Mouse (Mus musculus) T-helper 17 cell (primary cell): ENCODE results near the gene Prph.

Source experiments
- in situ Hi-C, 2 experiments: fragments of 300-600 bp; cut with MboI, MseI; formaldehyde crosslinking; loops; 1 replicate in 1 of 2; 2 replicates in 1 of 2; pipeline ENCODE4 v1.15.1; 2025; ENCODE audit warnings: high pct_unique_total_duplicates in 2 of 2

Gene Prph

GRCm38 (mm10) chr15:99032726-99033250, 22.2 kb upstream of the Prph start:
- in situ Hi-C loops, result loop anchor here (5.0 to 10.0 kb wide), 2 partner anchors 100 to 518 kb away; partner anchors contain the start of gene Tuba1b (in 2 of the 2)

- in situ Hi-C loops, result loop anchor here (5.0 to 10.0 kb wide), 2 partner anchors 101 to 519 kb away; partner anchors contain the start of gene Tuba1b (in 2 of the 2)
Measured at GRCm38 (mm10) chr15:99033498-99034270, 21.3 kb upstream of the Prph start.

DNA sequence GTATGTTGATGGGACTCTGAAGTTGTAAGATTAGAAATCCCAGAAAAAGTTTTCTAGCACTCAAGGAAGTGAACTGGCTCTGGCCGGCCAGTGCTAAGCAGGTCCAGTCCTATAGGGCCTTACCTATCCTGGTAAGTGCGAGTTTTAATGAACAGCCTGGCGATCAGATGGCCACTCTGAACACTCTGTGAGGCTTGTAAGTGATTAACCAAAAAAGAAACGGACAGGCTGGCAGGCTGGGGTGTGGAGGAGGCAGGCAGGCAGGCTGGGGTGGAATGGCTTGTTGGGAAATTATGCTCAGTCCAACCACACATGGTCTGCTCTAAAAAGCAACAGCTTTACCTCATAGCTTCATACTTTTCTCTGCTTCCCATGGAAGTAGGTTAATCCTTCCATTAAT, 19.5 kb upstream of the Prph start:
- in situ Hi-C loops, result loop anchor here in 1 of 2 experiments (10.0 kb wide), 1 partner anchor 521 kb away; no protein-coding TSS in a partner anchor

DNA sequence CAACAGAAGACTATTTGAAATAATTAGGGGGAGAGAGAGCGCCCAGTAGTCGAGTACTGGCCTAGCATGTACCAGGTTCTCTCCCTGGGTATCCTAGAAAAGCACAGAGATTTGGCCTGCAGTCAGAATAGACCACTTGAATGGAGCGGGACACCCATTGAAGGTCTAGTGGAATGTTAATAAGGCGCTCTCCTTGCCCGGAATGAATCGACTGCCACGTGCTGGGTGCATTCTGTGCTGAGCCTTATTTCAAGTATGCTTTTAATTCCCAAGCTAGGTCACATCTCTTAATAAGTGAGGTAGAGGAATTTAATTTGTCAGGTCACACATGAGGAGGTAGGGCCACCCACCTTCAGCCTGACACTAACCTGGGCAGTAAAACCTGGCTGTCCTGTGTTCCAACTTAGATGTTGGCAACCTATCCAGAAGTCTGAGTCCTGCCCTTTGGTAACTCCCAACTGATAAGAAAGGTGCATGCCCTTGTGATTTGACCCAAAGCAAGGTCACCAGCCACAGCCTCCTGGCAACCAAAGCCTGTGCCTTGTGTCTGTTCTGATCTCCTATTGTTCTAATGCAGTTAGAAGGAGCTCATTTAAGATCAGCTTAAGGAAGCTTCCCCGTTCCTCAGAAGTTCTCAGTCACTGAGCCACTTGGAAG, 18.6 kb upstream of the Prph start:
- in situ Hi-C loops, result loop anchor here in 1 of 2 experiments (10.0 kb wide), 1 partner anchor 522 kb away; no protein-coding TSS in a partner anchor

DNA sequence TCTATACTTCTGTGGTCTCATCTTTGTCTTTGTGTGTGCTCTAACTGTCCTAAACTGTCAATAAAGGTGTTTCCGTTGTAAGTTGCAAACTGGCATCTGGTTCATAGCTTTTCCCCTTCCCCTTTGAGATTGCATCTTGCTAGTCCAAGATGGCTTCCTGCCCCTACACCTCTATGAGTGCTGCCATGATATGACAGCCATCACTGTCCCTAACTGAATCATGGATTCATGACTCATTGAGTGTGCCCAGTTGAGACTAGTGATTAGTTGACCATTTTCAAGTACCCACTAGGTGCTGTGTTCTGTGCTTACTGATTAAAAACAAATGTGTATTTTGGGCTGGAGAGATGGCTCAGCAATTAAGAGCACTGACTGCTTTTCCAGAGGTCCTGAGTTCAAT, 16.9 kb upstream of the Prph start:
- in situ Hi-C loops, result loop anchor here in 1 of 2 experiments (10.0 kb wide), 1 partner anchor 523 kb away; no protein-coding TSS in a partner anchor

DNA sequence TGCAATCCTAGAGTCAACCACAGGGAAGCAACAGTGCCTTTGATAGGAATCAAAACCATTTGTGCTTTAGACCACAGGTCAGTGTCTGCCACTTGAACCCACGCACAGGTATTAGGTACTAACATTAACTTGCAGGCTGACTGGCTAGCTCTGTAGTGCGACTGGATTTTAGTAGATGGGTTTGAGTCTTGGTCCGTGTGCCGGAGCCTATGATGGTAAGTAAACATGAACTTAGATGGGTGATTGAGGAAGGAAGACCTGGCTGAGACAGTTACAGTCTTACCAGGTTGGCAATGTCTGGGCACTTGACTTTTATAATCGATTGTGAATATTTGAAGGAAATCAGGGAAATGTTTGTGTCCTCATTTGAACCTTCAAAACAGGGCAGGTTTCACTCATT, 16.2 kb upstream of the Prph start:
- in situ Hi-C loops, result loop anchor here in 1 of 2 experiments (10.0 kb wide), 1 partner anchor 524 kb away; no protein-coding TSS in a partner anchor

GRCm38 (mm10) chr15:99039306-99039705, 15.7 kb upstream of the Prph start:
- in situ Hi-C loops, result loop anchor here in 1 of 2 experiments (10.0 kb wide), 1 partner anchor 525 kb away; no protein-coding TSS in a partner anchor

GRCm38 (mm10) chr15:99039996-99040919, 14.7 kb upstream of the Prph start:
- in situ Hi-C loops, result loop anchor here in 1 of 2 experiments (10.0 kb wide), 2 partner anchors 155 to 525 kb away; no protein-coding TSS in a partner anchor

DNA sequence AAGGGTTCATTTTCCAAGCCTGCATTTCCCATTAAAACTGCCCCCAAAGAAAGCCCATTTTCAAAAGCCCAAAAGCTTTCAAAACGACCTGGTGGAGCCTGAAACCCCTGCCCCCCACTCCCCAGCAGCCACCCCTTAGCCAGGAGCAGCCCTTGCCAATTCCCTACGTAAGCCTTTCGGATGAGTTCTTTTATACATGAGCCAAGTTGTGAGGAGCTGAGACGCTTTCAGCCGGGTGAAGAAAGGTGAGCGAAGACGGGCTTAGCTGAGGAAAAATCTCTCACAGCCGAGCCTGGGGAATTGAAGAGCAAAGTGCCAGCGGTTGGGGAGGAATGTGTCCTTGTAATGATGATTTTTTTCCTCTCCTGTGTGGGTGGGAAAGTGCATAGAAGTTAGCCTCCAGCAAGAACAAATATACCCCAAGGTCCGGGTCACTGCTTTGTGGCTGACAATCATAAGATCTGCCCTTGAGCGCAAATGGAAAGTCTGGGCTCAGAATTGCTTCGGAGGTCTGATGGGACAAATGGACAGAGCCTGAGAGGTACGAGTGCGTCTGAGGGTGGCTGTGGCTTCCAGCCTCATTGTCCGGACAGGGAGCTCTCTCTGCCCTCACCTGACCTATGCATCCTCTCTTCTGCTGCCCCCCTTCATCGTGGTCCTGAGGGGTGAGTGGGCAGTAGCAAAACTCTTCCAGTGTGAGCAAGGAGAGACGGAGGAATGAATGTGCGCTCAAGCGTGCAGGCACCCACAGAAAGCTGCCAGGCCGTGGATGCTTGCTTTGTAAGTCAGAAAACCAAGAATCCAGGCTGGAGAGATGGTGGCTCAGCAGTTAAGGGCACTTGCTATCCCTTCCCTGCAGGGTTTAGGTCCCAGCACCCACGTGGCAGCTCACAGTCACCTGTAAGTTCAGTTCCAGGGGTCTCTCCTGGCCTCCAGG, 13.8 kb upstream of the Prph start:
- in situ Hi-C loops, result loop anchor here in 1 of 2 experiments (10.0 kb wide), 1 partner anchor 154 kb away; no protein-coding TSS in a partner anchor

DNA sequence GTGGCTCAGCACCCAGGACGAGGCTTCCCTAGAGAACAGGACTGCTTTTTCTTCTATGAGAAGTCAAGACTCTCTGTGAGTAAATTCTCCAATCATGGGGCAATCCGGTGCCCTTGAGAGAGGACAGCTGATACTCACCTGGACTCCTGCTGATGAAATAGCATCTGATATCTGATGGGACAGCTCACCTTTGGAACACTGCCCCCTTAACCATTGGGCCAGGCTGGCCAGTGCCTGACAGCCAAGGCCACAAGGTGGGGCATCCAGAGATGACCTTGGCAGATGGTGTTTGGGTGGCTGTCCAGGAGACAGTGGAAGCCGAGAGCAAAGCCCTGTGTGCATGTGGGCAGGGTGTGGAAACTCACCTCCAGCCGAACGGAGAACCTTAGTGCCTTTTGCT, 12.6 kb upstream of the Prph start:
- in situ Hi-C loops, result loop anchor here in 1 of 2 experiments (10.0 kb wide), 1 partner anchor 152 kb away; no protein-coding TSS in a partner anchor

- in situ Hi-C loops, result loop anchor here in 1 of 2 experiments (10.0 kb wide), 1 partner anchor 150 kb away; no protein-coding TSS in a partner anchor
Measured at GRCm38 (mm10) chr15:99044854-99045253, 10.1 kb upstream of the Prph start.

DNA sequence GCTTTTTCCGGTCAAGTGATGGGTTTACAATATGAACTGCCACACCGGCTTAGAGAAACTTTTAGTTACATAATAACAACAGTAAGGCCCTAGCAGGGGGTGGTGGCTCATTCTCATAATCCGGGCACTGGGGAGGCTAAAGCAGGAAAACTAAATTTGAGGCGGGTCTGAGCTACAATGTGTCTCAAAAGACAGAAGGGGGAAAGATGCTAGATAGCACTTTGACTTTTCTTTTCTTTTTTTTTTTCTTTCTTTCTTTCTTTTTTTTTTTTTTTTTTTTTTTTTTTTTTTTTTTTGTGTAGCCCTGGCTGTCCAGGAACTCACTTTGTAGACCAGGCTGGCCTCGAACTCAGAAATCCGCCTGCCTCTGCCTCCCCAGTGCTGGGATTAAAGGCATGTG, 9.2 kb upstream of the Prph start:
- in situ Hi-C loops, result loop anchor here in 1 of 2 experiments (10.0 kb wide), 1 partner anchor 149 kb away; no protein-coding TSS in a partner anchor

- in situ Hi-C loops, result loop anchor here in 1 of 2 experiments (10.0 kb wide), 2 partner anchors 65 to 145 kb away; no protein-coding TSS in a partner anchor
Measured at GRCm38 (mm10) chr15:99049473-99050253, 5.3 kb upstream of the Prph start.

- in situ Hi-C loops, result loop anchor here in 1 of 2 experiments (10.0 kb wide), 1 partner anchor 61 kb away; no protein-coding TSS in a partner anchor
Measured at GRCm38 (mm10) chr15:99053373-99053772, 1.6 kb upstream of the Prph start.

GRCm38 (mm10) chr15:99055511-99055961, 562 bp downstream of the Prph start:
- in situ Hi-C loops, result loop anchor here (5.0 to 10.0 kb wide), 2 partner anchors 59 to 72 kb away; partner anchors contain the start of gene Spats2 (in 1 of the 2)

GRCm38 (mm10) chr15:99056332-99056731, 1.4 kb downstream of the Prph start:
- in situ Hi-C loops, result loop anchor here (5.0 to 10.0 kb wide), 2 partner anchors 58 to 71 kb away; partner anchors contain the start of gene Spats2 (in 1 of the 2)

GRCm38 (mm10) chr15:99065557-99066165, 10.7 kb downstream of the Prph start:
- in situ Hi-C loops, result no loop called here

- in situ Hi-C loops, result no loop called here
Measured at GRCm38 (mm10) chr15:99071988-99072387, 17.0 kb downstream of the Prph start.
